Mouse (Mus musculus) embryonic facial prominence, embryonic 14.5 days (tissue): ENCODE results near the gene Nhs. TPM values are rescaled to one million over a fixed set of nuclear protein-coding genes. Genes with fewer than 3 reads are reported as not detected.

Experiments used
- ATAC-seq: fragments of 200-750 bp; cut with Nextera tagmentation; 2 replicates; pipeline ENCODE4 v1.8.0; 2017; ENCODE audit warnings: low read depth, moderate number of reproducible peaks, moderate TSS enrichment
- DNase-seq: peaks from one replicate; pipeline ENCODE4 v3.0.0-alpha.2; 2015; ENCODE audit warnings: low spot score
- H3K27ac ChIP-seq: fragments of 300-500 bp; sonication (generic); replicated peaks from 2 replicates; pipeline ENCODE4 v1.5.1; 2014; ENCODE audit warnings: low read depth, mild to moderate bottlenecking, low read length, moderate library complexity
- H3K27me3 ChIP-seq: fragments of 300-500 bp; sonication (generic); replicated peaks from 2 replicates; pipeline ENCODE4 v1.6.1; 2014; ENCODE audit warnings: low read length; ENCODE audit not compliant: control insufficient read depth, insufficient read depth
- H3K36me3 ChIP-seq: fragments of 300-500 bp; sonication (generic); 2 replicates; pipeline ENCODE4 v1.6.1; 2014; ENCODE audit warnings: low read length, mixed read lengths; ENCODE audit not compliant: control insufficient read depth, insufficient read depth
- H3K4me1 ChIP-seq: fragments of 300-500 bp; sonication (generic); 2 replicates; pipeline ENCODE4 v1.6.1; 2014; ENCODE audit warnings: antibody characterized with exemption, low read length; ENCODE audit not compliant: control insufficient read depth, insufficient read depth
- H3K4me2 ChIP-seq: fragments of 300-500 bp; sonication (generic); 2 replicates; pipeline ENCODE4 v1.6.1; 2014; ENCODE audit warnings: low read depth, mild to moderate bottlenecking, low read length, moderate library complexity, mixed read lengths
- H3K4me3 ChIP-seq: fragments of 300-500 bp; sonication (generic); 2 replicates; pipeline ENCODE4 v1.5.1; 2014; ENCODE audit warnings: low read depth, mild to moderate bottlenecking, low read length
- H3K9ac ChIP-seq: fragments of 300-500 bp; sonication (generic); 2 replicates; pipeline ENCODE4 v1.6.1; 2014; ENCODE audit warnings: low read depth, mild to moderate bottlenecking, low read length, moderate library complexity, mixed read lengths
- H3K9me3 ChIP-seq: fragments of 300-500 bp; sonication (generic); 2 replicates; pipeline ENCODE4 v1.6.1; 2016; ENCODE audit warnings: low read length; ENCODE audit not compliant: control insufficient read depth
- WGBS: fragments of 180-500 bp; shearing (Covaris S2); extraction: QIAGEN DNeasy Blood & Tissue Kit; methylation state at CpG from one replicate; pipeline ENCODE4 v1.1.7; 2014; 5-methylcytosine and 5-hydroxymethylcytosine counted together
- polyA plus RNA-seq: library from polyadenylated mRNA; unstranded; fragments of >200 nt; fragmentation: Nextera tagmentation; extraction: Ambion mirVana; gene quantifications from 2 replicates; pipeline ENCODE4 v1.2.1, GENCODE M21; 2014

Gene Nhs
- polyA plus RNA-seq, 1 experiment from 2014 or later, result 2.7 TPM

DNA sequence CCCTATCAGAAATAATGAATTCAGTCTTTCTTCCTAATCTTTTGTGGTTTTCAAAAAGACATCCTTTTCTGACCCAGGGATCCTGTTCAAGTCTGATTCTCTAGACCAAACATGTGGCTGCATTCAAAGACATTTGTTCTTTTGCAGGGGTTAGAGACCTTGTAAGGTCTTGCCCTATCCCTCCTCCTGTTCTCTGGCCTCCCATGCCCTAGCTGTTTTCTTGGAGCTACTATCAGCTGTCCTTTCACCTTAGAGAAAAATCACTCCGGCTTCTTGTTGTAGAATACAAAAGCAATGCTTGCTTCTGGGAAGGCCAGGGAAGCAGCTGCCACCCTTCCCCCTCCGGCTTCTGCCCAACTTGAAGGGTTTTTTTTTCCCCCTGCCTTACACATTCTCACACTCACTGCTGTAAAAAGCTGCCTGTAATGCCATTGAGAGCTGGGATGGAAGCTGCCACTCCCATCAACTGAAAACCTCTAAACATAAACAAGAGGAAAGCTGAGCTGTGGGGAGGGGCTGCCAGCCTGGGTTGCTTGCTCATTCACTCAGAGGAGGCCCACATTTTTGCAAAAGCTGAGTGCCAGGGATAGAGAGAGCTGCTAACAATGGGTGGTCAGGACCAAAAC lies 162.2 kb downstream of the Nhs start:
- Histone ChIP-seq H3K4me1 (0 out of 2 replicates have a peak, but pooled peaks cover 2% of the 10 kb centered on the region), H3K4me3 (no peak overlapping the region), H3K36me3 (no peaks in the 10 kb centered on the region), H3K27ac (peak overlapping the region; percentile 28; the same call in 1 of the 2 replicates), H3K9ac (no peak overlapping the region), H3K9me3 (no peaks in the 10 kb centered on the region), H3K4me2 (no peak overlapping the region), H3K27me3 (peaks cover 7% of the 10 kb centered on the region)
- WGBS, result 48% methylated on average over 2 of the region's 2 CpGs
- ATAC-seq (peak; percentile 80), DNase-seq (peak; percentile 80)

DNA sequence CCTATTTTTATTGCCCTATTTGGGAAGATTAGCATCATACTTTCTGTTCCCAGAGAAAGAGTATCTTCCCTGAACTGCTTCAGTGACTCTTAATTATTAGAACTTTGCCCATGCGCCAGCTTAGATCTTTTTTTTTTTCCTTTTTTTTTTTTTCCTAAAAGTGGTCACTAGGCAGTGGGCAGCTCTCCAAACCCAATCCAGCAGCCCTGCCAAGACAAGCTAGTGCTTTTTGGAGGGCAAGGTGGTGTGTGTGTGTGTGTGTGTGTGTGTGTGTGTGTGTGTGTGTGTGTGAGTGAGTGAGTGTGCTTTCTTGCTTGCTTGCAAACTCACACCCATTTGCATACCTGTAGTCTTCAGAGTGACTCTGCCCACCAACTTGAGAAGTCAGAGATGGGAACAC lies 169.4 kb downstream of the Nhs start:
- WGBS, result 80% methylated on average over 1 of the region's 1 CpGs
- Histone ChIP-seq H3K4me3 (no peak overlapping the region), H3K27me3 (peaks cover 10% of the 10 kb centered on the region), H3K9ac (no peak overlapping the region), H3K27ac (no peak overlapping the region), H3K4me1 (no peaks in the 10 kb centered on the region; the same call in 1 of the 2 replicates), H3K9me3 (no peaks in the 10 kb centered on the region), H3K36me3 (no peaks in the 10 kb centered on the region), H3K4me2 (no peak overlapping the region)
- ATAC-seq (no peak), DNase-seq (no peak)

DNA sequence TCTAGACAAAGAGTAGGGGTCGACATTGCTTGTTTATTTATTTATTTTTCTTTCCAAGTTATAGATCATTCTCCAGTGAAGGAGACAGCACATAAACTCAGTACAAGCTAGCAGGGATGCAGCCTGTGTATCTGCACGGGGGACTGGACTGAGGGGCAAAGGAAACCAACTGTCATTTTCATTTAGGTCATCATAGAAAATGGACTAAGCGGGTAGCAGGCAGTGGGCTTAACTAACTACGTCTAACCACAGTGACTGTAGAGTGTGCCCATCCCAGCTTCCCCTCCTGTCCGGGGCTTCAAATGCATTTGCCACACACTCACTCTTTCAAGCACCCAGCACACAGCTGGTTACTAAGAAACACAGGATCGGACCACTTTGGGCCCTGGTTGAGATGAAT lies 174.6 kb downstream of the Nhs start:
- Histone ChIP-seq H3K4me2 (no peak overlapping the region), H3K27me3 (peaks cover 23% of the 10 kb centered on the region)
- no peak for ATAC-seq

DNA sequence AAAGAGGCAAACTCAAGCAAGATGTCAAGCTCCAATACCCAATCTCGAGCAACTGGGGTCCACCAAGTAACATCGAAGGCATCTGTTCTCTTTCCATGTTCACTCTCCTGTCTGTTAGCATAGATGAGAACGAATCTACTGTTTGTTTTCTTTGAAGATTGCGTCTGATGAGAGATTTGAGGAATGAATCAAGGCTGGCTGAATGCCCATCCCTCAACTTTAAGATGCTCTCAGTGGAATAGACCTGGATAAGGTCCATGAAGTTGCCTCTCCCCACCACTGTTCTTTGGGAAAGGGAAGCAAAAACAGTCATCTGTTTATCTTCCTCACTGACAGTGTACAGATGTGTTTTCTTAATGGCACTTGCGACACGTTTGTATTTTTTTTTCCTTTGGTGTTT lies 178.1 kb downstream of the Nhs start:
- ATAC-seq (no peak), DNase-seq (no peak)
- Histone ChIP-seq H3K36me3 (no peaks in the 10 kb centered on the region), H3K4me3 (no peak overlapping the region), H3K4me1 (peaks cover 1% of the 10 kb centered on the region), H3K9ac (no peak overlapping the region), H3K9me3 (no peaks in the 10 kb centered on the region), H3K27ac (no peak overlapping the region), H3K27me3 (peaks cover 39% of the 10 kb centered on the region), H3K4me2 (no peak overlapping the region)
- WGBS, result 44% methylated on average over 6 of the region's 6 CpGs

More for the DNA sequence above, 174.6 kb downstream of the Nhs start:
- DNase-seq, result no peak
- H3K9ac ChIP-seq, result no peak overlapping the region
- no peaks in the 10 kb centered on the region for H3K36me3 ChIP-seq
- no peaks in the 10 kb centered on the region for H3K9me3 ChIP-seq
- no peak overlapping the region for H3K27ac ChIP-seq
- no peak overlapping the region for H3K4me3 ChIP-seq
- WGBS, result 70% methylated on average over 6 of the region's 6 CpGs
- no peaks in the 10 kb centered on the region; the same call in 1 of the 2 replicates for H3K4me1 ChIP-seq

DNA sequence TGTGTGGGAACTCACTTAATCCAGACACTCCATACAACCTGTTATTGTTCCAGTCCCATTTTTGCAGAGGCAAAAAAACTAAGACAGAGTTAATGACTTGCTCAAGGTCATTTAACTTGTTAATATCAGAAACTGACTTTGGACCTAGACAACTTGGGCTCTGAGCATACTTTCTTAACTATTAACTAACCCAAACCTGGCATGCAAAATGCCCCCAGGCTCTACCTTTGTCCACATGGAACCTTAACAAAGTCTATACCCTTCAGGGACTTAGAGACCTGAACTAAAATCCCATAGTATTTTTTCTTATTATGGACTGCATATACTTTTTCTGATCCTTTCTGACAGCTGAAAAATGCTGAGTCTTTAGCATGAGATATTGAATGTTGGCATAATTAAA lies 179.6 kb downstream of the Nhs start:
- Histone ChIP-seq H3K27ac (no peak overlapping the region), H3K9ac (no peak overlapping the region), H3K36me3 (no peaks in the 10 kb centered on the region), H3K4me3 (no peak overlapping the region), H3K27me3 (peaks cover 33% of the 10 kb centered on the region), H3K4me2 (no peak overlapping the region), H3K9me3 (no peaks in the 10 kb centered on the region), H3K4me1 (peaks cover 3% of the 10 kb centered on the region; the same call in 1 of the 2 replicates)
- no peak for ATAC-seq
- no peak for DNase-seq

DNA sequence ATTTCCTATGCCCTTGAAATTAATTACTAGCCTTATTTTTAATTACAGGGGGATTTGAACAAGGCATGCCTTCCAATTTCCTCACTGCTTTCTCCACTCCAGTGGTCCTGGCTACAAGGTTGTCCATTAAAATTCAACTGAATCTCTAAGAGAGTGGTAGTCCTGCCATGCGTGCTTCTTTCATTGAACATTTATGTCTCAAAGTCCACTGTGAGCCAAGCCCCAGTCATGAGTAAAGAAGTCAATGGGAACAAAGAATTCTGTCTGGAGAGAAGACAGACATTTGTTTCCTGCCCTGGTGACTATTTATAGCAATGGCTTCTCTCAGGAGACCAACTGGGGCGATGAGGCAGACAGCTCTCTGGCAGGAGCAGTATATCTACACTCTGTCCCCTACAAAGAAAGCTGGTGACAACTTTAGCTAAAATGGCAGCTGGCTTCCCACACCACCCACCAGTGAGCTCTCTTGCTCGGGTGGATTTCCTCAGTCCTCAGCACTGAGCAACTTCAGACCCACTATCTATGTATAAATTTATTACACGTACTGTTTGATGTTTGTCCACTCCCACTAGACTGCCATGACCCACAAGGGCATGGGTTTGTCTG lies 182.2 kb downstream of the Nhs start:
- no peak overlapping the region for H3K27ac ChIP-seq
- no peaks in the 10 kb centered on the region for H3K36me3 ChIP-seq
- H3K27me3 ChIP-seq, result peaks cover 34% of the 10 kb centered on the region
- no peak overlapping the region for H3K4me3 ChIP-seq
- no peak for DNase-seq
- no peak overlapping the region for H3K4me2 ChIP-seq
- 65% methylated on average over 4 of the region's 4 CpGs for WGBS
- no peak; the same call in 1 of the 2 replicates for ATAC-seq
- no peak overlapping the region for H3K9ac ChIP-seq
- H3K9me3 ChIP-seq, result no peaks in the 10 kb centered on the region
- H3K4me1 ChIP-seq, result peaks cover 3% of the 10 kb centered on the region; the same call in 1 of the 2 replicates

DNA sequence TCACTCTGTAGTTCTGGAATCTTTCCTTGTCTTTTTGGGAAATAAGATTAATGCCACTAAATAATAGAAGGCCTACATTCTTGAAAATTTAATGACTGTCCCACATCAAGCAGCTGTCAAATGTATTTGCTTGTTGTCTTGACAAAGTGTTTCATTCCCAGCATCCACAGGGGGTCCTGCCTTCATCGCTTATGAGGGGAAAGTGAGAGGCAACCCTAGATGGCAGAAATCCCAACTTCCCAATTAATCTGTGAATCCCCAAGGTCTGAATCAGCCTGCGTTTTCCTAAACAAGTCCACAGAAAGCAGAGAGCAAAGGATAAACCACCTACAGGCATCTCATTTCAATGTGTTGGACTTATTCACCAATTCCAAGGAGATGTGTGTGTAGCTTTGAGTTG lies 183.2 kb downstream of the Nhs start:
- peaks cover 3% of the 10 kb centered on the region; the same call in 1 of the 2 replicates for H3K4me1 ChIP-seq
- H3K4me3 ChIP-seq, result no peak overlapping the region
- ATAC-seq (no peak), DNase-seq (no peak)
- H3K9ac ChIP-seq, result no peak overlapping the region
- H3K27me3 ChIP-seq, result peaks cover 39% of the 10 kb centered on the region
- no peak overlapping the region for H3K4me2 ChIP-seq
- WGBS, result 62% methylated on average over 2 of the region's 2 CpGs
- H3K9me3 ChIP-seq, result no peaks in the 10 kb centered on the region
- H3K27ac ChIP-seq, result no peak overlapping the region
- H3K36me3 ChIP-seq, result no peaks in the 10 kb centered on the region

DNA sequence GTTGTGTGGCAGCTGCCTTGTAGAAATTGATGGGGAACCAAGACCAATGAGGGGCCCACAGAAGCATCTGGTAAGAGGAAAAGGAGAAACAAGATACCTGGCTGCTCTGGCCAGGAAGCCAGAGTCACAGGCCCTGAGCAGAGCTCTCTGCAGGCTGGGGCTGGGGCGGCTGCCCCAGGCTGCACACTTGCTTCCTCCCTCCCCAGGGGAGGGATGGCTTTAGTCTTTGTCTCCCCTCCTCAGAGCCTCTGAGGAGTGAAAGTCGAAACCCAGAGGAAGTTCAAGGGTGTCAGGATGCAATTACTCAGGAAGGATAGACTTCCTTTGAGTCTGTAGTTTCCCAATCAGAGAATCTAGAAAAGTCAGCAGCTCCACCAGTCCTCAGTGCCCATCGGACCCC lies 186.0 kb downstream of the Nhs start:
- Histone ChIP-seq H3K9ac (no peak overlapping the region), H3K27me3 (peaks cover 28% of the 10 kb centered on the region; the same call in 1 of the 2 replicates), H3K9me3 (no peaks in the 10 kb centered on the region), H3K4me1 (peaks cover 3% of the 10 kb centered on the region; the same call in 1 of the 2 replicates), H3K4me3 (no peak overlapping the region), H3K4me2 (no peak overlapping the region), H3K27ac (no peak overlapping the region), H3K36me3 (no peaks in the 10 kb centered on the region)
- 45% methylated on average over 2 of the region's 3 CpGs for WGBS
- 0 out of 2 replicates have a peak, but pooled peaks have one; percentile 64 for ATAC-seq
- no peak for DNase-seq

DNA sequence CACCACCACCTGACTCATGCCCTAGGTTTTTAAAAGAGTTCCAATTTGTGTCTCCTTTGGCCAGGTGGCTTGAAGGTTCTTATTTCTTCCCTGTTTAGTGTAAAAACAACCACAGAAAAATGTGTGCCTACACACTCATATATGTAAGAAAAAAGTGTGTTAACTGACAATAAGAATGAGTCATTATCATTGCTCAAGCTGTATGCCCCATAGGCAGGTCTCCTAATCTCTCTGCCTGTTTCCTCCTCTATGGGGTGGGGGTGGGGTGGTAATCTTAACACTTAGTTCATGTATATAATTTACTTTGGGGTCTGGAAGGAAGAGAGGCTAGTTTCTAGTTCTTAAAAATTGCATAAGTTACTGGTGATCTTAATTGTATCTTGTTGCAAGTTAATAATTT lies 186.8 kb downstream of the Nhs start:
- Histone ChIP-seq H3K27ac (no peak overlapping the region), H3K4me3 (no peak overlapping the region), H3K9me3 (no peaks in the 10 kb centered on the region), H3K9ac (no peak overlapping the region), H3K4me2 (no peak overlapping the region), H3K4me1 (peaks cover 3% of the 10 kb centered on the region; the same call in 1 of the 2 replicates), H3K36me3 (no peaks in the 10 kb centered on the region), H3K27me3 (peaks cover 25% of the 10 kb centered on the region; the same call in 1 of the 2 replicates)
- no peak for ATAC-seq
- no peak for DNase-seq
